Mouse (Mus musculus): ENCODE measurements around the gene Sh2d4b. TPM values are rescaled to one million over a fixed set of nuclear protein-coding genes. Genes with fewer than 3 reads are reported as not detected.

The Sh2d4b gene
- polyA plus RNA-seq, 1 experiment from 2014 or later: 0.56 TPM

GRCm38 (mm10) chr14:40902307-40903055 is 9.4 kb upstream of the Sh2d4b start:
- WGBS (ENCODE audit: insufficient replicate concordance): 59% methylated on average over 12 of the region's 12 CpGs
- peaks cover 1% of the 10 kb centered on the region; the same call in 1 of the 2 replicates for H3K36me3 ChIP-seq (ENCODE audit: control insufficient read depth, insufficient read depth, low read length)
- no peaks in the 10 kb centered on the region for H3K9me3 ChIP-seq (replicated peaks; ENCODE audit: control insufficient read depth, low read length)
- no peak overlapping the region for H3K27ac ChIP-seq (ENCODE audit: low read depth, low read length)
- no peak for ATAC-seq (replicated peaks; ENCODE audit: insufficient number of reproducible peaks, low FRiP score, low TSS enrichment)
- no peaks in the 10 kb centered on the region for H3K27me3 ChIP-seq (ENCODE audit: control insufficient read depth, insufficient read depth, low read length)
- H3K4me2 ChIP-seq: no peak overlapping the region
- H3K9ac ChIP-seq (ENCODE audit: low read depth, low read length): no peak overlapping the region
- H3K4me1 ChIP-seq (ENCODE audit: control insufficient read depth, insufficient read depth, low read length): peaks cover 16% of the 10 kb centered on the region
- H3K4me3 ChIP-seq (ENCODE audit: low read depth, low read length): no peak overlapping the region

- Histone ChIP-seq H3K9ac (ENCODE audit: low read depth, low read length) (no peak overlapping the region), H3K9me3 (replicated peaks; ENCODE audit: control insufficient read depth, low read length) (no peaks in the 10 kb centered on the region), H3K4me2 (no peak overlapping the region), H3K27me3 (ENCODE audit: control insufficient read depth, insufficient read depth, low read length) (no peaks in the 10 kb centered on the region), H3K36me3 (ENCODE audit: control insufficient read depth, insufficient read depth, low read length) (no peaks in the 10 kb centered on the region), H3K4me3 (ENCODE audit: low read depth, low read length) (no peak overlapping the region), H3K4me1 (ENCODE audit: control insufficient read depth, insufficient read depth, low read length) (peaks cover 6% of the 10 kb centered on the region), H3K27ac (ENCODE audit: low read depth, low read length) (no peak overlapping the region)
- WGBS (ENCODE audit: insufficient replicate concordance): 65% methylated on average over 2 of the region's 2 CpGs
- ATAC-seq (replicated peaks; ENCODE audit: insufficient number of reproducible peaks, low FRiP score, low TSS enrichment): no peak
Observed at GRCm38 (mm10) chr14:40900267-40900666, 7.2 kb upstream of the Sh2d4b start.

GRCm38 (mm10) chr14:40897916-40898315 is 4.8 kb upstream of the Sh2d4b start:
- Histone ChIP-seq H3K9ac (ENCODE audit: low read depth, low read length) (no peak overlapping the region), H3K27me3 (ENCODE audit: control insufficient read depth, insufficient read depth, low read length) (no peaks in the 10 kb centered on the region), H3K9me3 (replicated peaks; ENCODE audit: control insufficient read depth, low read length) (no peaks in the 10 kb centered on the region), H3K4me1 (ENCODE audit: control insufficient read depth, insufficient read depth, low read length) (peaks cover 13% of the 10 kb centered on the region), H3K4me3 (ENCODE audit: low read depth, low read length) (no peak overlapping the region), H3K4me2 (no peak overlapping the region), H3K27ac (ENCODE audit: low read depth, low read length) (no peak overlapping the region), H3K36me3 (ENCODE audit: control insufficient read depth, insufficient read depth, low read length) (no peaks in the 10 kb centered on the region)
- ATAC-seq (replicated peaks; ENCODE audit: insufficient number of reproducible peaks, low FRiP score, low TSS enrichment): no peak
- 74% methylated on average over 3 of the region's 3 CpGs for WGBS (ENCODE audit: insufficient replicate concordance)

- Histone ChIP-seq H3K9ac (ENCODE audit: low read depth, low read length) (no peak overlapping the region), H3K27ac (ENCODE audit: low read depth, low read length) (no peak overlapping the region), H3K9me3 (replicated peaks; ENCODE audit: control insufficient read depth, low read length) (no peaks in the 10 kb centered on the region), H3K36me3 (ENCODE audit: control insufficient read depth, insufficient read depth, low read length) (no peaks in the 10 kb centered on the region), H3K4me1 (ENCODE audit: control insufficient read depth, insufficient read depth, low read length) (peaks cover 9% of the 10 kb centered on the region; the same call in 1 of the 2 replicates), H3K4me3 (ENCODE audit: low read depth, low read length) (no peak overlapping the region), H3K4me2 (no peak overlapping the region), H3K27me3 (ENCODE audit: control insufficient read depth, insufficient read depth, low read length) (no peaks in the 10 kb centered on the region)
- ATAC-seq (replicated peaks; ENCODE audit: insufficient number of reproducible peaks, low FRiP score, low TSS enrichment): no peak
- 68% methylated on average over 8 of the region's 8 CpGs for WGBS (ENCODE audit: insufficient replicate concordance)
Observed at GRCm38 (mm10) chr14:40895681-40896080, 2.6 kb upstream of the Sh2d4b start.

- ATAC-seq (replicated peaks; ENCODE audit: insufficient number of reproducible peaks, low FRiP score, low TSS enrichment): peak; percentile 39; the same call in 1 of the 2 replicates
- Histone ChIP-seq H3K27ac (ENCODE audit: low read depth, low read length) (no peak overlapping the region), H3K9me3 (replicated peaks; ENCODE audit: control insufficient read depth, low read length) (no peaks in the 10 kb centered on the region), H3K36me3 (ENCODE audit: control insufficient read depth, insufficient read depth, low read length) (no peaks in the 10 kb centered on the region), H3K4me2 (peak overlapping the region; percentile 61), H3K27me3 (ENCODE audit: control insufficient read depth, insufficient read depth, low read length) (no peaks in the 10 kb centered on the region), H3K4me3 (ENCODE audit: low read depth, low read length) (no peak overlapping the region), H3K4me1 (ENCODE audit: control insufficient read depth, insufficient read depth, low read length) (peaks cover 9% of the 10 kb centered on the region; the same call in 1 of the 2 replicates), H3K9ac (ENCODE audit: low read depth, low read length) (no peak overlapping the region)
- 16% methylated on average over 23 of the region's 23 CpGs for WGBS (ENCODE audit: insufficient replicate concordance)
Observed at GRCm38 (mm10) chr14:40894576-40895247, 1.6 kb upstream of the Sh2d4b start.

- no peak for ATAC-seq (replicated peaks; ENCODE audit: insufficient number of reproducible peaks, low FRiP score, low TSS enrichment)
- Histone ChIP-seq H3K4me3 (ENCODE audit: low read depth, low read length) (no peak overlapping the region), H3K36me3 (ENCODE audit: control insufficient read depth, insufficient read depth, low read length) (no peaks in the 10 kb centered on the region), H3K9ac (ENCODE audit: low read depth, low read length) (0 out of 2 replicates have a peak overlapping the region, but pooled peaks have one; percentile 10), H3K27me3 (ENCODE audit: control insufficient read depth, insufficient read depth, low read length) (no peaks in the 10 kb centered on the region), H3K9me3 (replicated peaks; ENCODE audit: control insufficient read depth, low read length) (no peaks in the 10 kb centered on the region), H3K4me2 (no peak overlapping the region; the same call in 1 of the 2 replicates), H3K27ac (ENCODE audit: low read depth, low read length) (no peak overlapping the region), H3K4me1 (ENCODE audit: control insufficient read depth, insufficient read depth, low read length) (peaks cover 9% of the 10 kb centered on the region; the same call in 1 of the 2 replicates)
- WGBS (ENCODE audit: insufficient replicate concordance): 63% methylated on average over 8 of the region's 8 CpGs
Observed at GRCm38 (mm10) chr14:40893884-40894283, 818 bp upstream of the Sh2d4b start.

- Histone ChIP-seq H3K4me2 (no peak overlapping the region), H3K27me3 (ENCODE audit: control insufficient read depth, insufficient read depth, low read length) (no peaks in the 10 kb centered on the region), H3K27ac (ENCODE audit: low read depth, low read length) (no peak overlapping the region), H3K9ac (ENCODE audit: low read depth, low read length) (no peak overlapping the region), H3K4me3 (ENCODE audit: low read depth, low read length) (no peak overlapping the region), H3K9me3 (replicated peaks; ENCODE audit: control insufficient read depth, low read length) (no peaks in the 10 kb centered on the region), H3K4me1 (ENCODE audit: control insufficient read depth, insufficient read depth, low read length) (peaks cover 9% of the 10 kb centered on the region; the same call in 1 of the 2 replicates), H3K36me3 (ENCODE audit: control insufficient read depth, insufficient read depth, low read length) (no peaks in the 10 kb centered on the region)
- no peak for ATAC-seq (replicated peaks; ENCODE audit: insufficient number of reproducible peaks, low FRiP score, low TSS enrichment)
- 76% methylated on average over 7 of the region's 7 CpGs for WGBS (ENCODE audit: insufficient replicate concordance)
Observed at GRCm38 (mm10) chr14:40892326-40892825, 690 bp downstream of the Sh2d4b start.

GRCm38 (mm10) chr14:40891506-40891905 is 1.6 kb downstream of the Sh2d4b start:
- WGBS (ENCODE audit: insufficient replicate concordance): 82% methylated on average over 4 of the region's 4 CpGs
- Histone ChIP-seq H3K36me3 (ENCODE audit: control insufficient read depth, insufficient read depth, low read length) (no peaks in the 10 kb centered on the region), H3K9ac (ENCODE audit: low read depth, low read length) (no peak overlapping the region), H3K27ac (ENCODE audit: low read depth, low read length) (no peak overlapping the region), H3K4me3 (ENCODE audit: low read depth, low read length) (no peak overlapping the region), H3K4me1 (ENCODE audit: control insufficient read depth, insufficient read depth, low read length) (peaks cover 9% of the 10 kb centered on the region; the same call in 1 of the 2 replicates), H3K9me3 (replicated peaks; ENCODE audit: control insufficient read depth, low read length) (no peaks in the 10 kb centered on the region), H3K4me2 (no peak overlapping the region), H3K27me3 (ENCODE audit: control insufficient read depth, insufficient read depth, low read length) (no peaks in the 10 kb centered on the region)
- ATAC-seq (replicated peaks; ENCODE audit: insufficient number of reproducible peaks, low FRiP score, low TSS enrichment): no peak

All from heart, embryonic 11.5 days (tissue).